Mouse (Mus musculus): ENCODE data around the gene Pde5a.

The Pde5a gene

DNA sequence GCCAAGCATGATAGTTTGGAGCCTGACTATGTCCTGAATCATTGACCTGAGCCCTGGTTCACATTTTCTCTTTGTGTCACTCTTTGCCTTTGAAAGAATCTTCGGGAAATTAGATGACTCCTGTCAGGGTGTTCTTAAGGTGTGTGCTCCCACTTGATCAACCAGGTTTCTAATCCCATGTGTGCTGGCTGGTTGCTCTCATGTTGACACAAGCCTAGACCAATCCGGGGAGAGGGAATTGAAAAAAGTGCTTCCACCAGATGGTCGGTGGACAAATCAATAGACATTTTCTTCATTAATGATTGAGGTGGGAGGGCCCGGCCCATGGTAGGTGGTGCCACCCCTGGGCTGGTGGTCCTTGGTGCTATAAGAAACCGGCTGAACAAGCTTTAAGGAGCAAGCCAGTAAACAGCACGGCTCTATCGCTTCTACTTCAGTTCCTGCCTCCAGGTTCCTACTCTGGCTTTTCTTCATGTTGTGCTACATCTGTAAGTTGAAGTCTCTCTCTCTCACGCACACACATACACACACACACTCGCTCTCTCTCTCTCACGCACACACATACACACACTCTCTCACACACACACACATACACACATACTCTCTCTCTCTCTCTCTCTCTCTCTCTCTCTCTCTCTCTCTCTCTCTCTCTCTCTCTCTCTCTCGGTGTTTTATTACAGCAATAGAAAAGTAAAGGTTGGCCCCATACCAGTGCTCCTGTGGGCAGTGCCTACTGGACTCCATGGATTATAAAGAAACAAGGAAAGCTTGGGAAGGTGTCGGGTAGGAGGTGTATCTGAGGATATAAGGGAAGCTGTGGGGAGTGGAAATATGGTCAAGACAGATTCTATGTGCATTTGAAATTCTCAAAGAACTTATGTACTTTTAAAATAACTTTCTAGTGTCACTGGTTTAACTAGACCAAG is 132.1 kb downstream of the Pde5a start:
- no peak for DNase-seq

DNA sequence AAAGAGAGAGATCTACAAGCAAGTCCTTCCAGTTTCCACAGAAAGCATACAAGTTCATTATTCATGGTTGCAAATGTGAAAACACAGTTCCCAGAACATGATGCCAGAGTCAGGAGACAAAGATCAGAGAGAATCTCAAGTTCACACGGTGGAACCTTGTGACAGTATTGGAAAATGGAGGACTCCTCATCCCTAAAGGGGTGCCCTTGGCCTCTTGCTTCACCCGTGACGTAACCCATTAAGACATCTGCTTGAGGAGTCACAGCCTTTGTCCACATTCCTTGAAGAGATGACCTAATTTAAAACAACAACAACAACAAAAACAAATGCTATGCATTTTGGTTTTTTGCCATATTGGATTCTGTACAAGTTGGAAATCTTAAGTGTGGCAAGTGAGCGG is 136.3 kb downstream of the Pde5a start:
- no peak for DNase-seq

DNA sequence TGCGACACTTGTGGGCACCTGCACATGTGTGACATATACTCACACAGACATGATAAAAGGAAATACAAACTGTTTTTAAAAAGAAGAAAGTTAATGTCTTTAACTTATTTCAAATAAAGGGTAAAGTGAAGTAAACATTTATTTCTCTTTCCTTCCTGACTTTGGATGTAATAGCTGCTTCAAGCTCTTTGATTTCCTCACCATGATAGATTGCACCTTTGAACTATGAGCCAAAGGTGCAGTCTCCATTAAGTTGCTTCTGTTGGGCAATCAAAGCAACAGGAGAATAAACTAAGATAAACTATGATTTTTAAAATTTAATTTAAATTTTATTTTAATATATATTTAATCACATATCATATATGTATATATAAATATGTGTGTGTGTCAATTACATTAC is 139.5 kb downstream of the Pde5a start:
- no peak for DNase-seq

GRCm38 (mm10) chr3:122871596-122871995 is 142.8 kb downstream of the Pde5a start:
- DNase-seq = no peak

DNA sequence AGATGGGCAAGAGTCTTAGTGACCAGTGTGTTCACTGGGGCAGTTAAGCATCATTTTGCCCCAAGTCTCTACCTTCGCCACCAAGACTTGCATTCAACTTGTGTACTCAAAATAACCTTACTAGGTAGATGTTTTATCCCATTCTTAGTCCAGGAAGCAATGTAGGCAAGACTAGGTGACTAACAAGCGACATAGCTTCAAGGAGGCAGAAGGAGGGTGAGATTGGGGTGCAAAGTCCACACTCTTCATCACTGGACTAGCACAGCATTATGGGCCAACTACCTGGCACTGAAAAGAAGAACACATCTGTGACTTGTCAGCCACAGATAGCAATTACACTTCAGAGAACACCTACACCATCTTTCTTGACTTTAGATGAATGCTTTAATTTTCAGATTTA is 148.1 kb downstream of the Pde5a start:
- DNase-seq = no peak

GRCm38 (mm10) chr3:122877543-122877942 is 148.8 kb downstream of the Pde5a start:
- DNase-seq = no peak

DNA sequence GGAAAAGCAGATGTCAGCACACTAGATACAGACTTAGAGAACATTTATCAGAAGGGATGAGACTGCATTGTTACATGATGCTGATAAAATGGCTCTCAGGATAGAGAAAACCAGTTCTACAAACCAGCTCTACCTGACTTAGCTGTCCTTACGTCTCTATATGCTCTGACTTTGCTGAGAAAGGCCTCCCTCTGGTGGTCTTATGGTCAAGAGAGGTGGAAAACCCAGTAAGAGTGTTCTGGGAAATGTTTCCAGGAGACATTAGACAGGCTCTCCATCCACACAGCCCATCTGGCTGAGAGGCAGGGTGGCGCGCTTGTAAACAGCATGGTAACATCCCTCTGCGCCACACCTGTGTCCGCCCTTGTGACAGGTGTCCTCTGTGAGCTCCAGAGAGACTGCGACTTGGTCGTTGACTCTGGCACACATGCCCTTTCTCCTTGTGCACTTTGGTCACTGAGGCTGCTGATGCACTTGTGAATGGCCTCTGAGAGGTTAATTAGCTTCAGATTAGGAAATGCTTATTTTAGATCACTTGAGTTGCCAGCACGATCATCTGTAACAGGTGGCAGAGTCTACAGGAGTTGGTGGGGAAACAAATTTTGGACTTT is 150.1 kb downstream of the Pde5a start:
- no peak for DNase-seq

DNA sequence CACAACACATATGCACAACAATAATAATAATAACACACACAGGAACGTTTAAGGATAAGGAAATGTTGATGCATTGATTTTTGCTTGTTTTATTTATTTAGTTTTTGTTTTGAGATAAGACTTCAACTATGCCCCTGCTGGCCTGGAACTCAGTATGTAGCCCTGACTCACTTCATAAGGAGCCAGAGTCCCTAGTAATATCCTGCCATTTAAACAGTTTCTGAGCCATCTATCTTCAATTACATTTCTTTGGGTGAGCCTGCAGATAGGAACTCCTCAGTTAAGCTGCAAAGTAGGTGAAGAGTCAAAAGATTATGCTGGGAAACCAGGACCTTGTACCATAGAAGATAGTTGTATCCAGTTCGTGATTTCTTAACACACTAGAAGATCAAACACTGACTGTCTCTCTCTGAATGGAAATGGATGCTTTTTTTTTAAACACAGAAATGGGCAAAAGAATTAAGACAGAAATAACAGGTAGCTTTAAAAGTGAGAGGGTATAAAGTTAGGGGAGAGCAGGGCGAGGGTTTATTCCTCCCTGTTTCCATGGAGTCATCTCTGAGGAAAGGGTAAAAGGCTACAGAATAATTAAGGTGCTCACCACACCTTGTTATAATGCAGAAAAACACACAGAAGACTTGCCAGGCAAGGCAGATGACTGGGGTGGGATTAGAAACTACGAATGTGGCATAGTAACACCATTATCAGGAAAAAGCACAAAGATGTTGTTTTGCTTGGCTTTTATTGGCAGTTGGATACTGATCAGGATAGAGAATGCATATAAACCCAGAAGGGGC is 159.0 kb downstream of the Pde5a start:
- DNase-seq = no peak

DNA sequence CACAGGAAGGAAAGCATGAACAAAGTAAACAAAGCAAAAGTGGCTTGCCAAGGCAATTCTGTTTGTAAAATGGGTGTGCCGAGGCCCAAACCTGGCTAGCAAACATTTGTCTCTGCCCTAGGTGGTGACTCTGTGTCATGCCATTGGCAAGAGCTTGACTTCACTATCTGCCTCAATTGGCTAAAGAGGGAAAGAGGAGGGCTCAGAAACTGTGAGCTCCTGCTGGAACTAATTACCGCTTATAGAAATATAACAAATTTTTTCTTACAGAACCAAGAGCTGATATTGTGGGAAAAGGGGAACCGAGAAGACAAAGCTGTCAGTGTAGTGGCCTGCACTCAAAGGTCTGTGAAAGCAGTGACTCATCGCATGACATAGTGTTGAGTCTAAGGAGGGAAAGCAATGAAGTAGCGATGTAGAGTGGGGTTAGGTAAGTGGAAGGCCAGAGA is 159.6 kb downstream of the Pde5a start:
- DNase-seq = no peak

- no peak for DNase-seq
Observed at GRCm38 (mm10) chr3:122894772-122895171, 166.0 kb downstream of the Pde5a start, which contains the start of gene Fabp2. Gene Fabp2 (plus strand): TSS chr3:122895072.

DNA sequence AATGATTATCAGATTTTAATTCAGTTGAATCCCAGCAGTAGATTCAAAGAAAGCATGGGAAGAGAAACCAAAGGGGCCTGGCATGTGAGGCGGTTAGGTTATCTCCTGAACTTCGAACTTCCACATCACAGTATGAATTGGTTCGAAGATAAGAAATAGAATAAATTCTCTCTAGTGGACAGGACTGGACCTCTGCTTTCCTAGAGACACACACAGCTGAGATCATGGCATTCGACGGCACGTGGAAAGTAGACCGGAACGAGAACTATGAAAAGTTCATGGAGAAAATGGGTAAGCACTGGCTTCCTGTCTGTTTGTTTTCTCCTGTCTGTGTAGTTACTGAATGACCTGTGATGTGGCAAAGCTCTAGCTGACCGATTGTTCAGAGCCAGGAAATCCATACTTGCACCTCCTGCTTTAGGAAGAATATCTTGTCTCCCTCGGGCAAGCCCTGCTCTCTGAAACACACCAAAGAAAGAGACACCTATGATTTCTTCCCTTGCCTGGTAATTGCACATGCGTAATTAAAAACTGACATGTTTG is 166.5 kb downstream of the Pde5a start:
- DNase-seq = no peak

- DNase-seq = no peak
Observed at GRCm38 (mm10) chr3:122898254-122898653, 169.5 kb downstream of the Pde5a start.

DNA sequence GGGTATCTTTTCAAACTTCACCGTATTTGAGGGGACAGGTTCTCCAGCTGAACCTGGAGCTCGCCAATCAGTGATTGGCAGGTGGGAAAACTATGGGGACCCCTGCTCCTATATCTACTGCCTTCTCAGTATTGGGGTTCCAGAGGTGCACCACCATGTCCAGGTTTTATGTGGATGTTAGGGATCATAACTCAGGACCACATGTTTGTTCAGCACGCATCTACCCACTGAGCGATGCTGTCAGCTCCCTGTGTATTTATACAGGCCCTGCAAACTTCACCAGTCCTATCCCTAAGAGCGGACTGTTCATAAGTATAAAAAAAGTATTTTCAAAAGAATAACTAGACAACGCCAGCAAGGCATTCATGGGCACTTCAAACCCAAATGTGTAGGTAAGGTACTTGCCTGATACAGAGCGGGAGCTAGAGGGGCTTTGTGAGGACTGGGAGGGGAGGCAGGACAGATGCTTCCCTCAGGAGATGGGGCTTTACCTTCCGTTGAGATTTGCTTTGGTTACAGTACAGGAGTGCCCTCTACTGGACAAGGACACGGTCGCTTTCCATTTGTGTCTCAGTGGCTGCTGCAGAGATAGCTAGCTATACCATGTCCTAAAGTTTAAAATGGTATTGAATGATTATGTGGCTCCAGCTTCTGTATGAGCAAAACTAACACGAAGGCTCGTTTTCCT is 175.1 kb downstream of the Pde5a start:
- peak; percentile 38 for DNase-seq

DNA sequence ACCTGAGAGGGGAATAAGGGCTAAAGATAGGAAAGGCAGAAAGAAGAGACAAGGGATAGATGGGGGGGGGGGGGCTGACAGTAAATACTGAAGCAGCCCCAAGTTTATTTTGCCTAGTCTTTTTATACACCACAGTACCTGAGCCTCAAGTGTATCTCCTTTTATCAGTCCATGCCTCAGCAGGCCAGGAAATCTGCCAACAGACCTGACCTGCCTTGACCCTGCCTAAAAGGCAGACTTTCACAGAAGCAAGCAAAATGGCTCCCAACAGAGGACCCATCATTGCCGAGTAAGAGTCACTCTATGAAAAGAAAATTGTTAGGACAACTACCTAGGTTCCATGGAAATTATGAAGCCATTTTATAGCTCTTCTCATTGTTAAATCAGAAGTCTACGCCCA is 179.1 kb downstream of the Pde5a start:
- no peak for DNase-seq

Data from thymus, postnatal 4 days (tissue).